Mouse (Mus musculus): Measurements from ENCODE around the gene Prkn. TPM values are rescaled to one million over a fixed set of nuclear protein-coding genes. Genes with fewer than 3 reads are reported as not detected.

Gene Prkn
- polyA plus RNA-seq, 1 experiment from 2014 or later, result 1.00 TPM

DNA sequence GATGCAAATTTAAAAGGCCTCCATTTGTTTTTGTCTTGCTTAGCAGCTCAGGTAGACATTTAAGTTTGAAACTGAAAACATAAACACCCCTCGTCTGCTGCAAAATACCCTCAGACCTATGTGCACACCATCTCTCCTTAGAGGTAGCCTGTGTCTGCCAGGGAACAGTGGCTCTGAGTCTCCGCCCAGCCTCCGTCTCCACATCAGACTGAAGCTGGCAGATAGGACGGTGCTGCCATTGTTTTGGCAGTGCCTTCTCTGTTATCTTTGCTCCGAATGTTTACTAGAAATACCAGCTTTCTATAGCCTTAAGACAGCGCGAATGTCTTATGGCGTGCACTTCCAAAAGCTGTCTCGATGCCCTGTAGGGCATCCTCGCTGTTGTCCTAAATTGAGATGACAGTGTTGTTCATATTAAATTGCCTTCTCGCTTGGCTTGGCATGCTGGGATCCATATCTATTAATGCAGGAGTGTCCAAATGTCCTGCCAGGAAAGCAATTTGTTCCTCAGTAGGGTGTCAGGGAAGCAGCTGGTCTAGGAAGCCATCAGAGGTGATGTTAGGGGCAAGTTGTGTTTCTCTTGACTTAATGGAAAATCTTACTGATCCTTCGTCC, 1047.5 kb downstream of the Prkn start:
- Histone ChIP-seq H3K4me2 (ENCODE audit: low read depth, low read length) (no peak overlapping the region), H3K4me1 (ENCODE audit: insufficient read depth) (no peaks in the 10 kb centered on the region), H3K36me3 (replicated peaks; ENCODE audit: insufficient read depth, low read length) (no peaks in the 10 kb centered on the region), H3K9me3 (ENCODE audit: low read length) (no peaks in the 10 kb centered on the region), H3K4me3 (ENCODE audit: low read depth, low read length) (no peak overlapping the region), H3K27ac (ENCODE audit: low read depth) (no peak overlapping the region), H3K9ac (replicated peaks) (no peak overlapping the region), H3K27me3 (ENCODE audit: insufficient read depth, low read length) (no peaks in the 10 kb centered on the region)
- ATAC-seq, result no peak
- TF ChIP-seq EP300 (IDR thresholded peaks at IDR 0.05; ENCODE audit: low read depth), result no peak
- TF ChIP-seq CTCF (IDR thresholded peaks at IDR 0.05; ENCODE audit: low read depth), result no peak
- WGBS (ENCODE audit: insufficient replicate concordance), result 74% methylated on average over 12 of the region's 12 CpGs
- no peak for DNase-seq

DNA sequence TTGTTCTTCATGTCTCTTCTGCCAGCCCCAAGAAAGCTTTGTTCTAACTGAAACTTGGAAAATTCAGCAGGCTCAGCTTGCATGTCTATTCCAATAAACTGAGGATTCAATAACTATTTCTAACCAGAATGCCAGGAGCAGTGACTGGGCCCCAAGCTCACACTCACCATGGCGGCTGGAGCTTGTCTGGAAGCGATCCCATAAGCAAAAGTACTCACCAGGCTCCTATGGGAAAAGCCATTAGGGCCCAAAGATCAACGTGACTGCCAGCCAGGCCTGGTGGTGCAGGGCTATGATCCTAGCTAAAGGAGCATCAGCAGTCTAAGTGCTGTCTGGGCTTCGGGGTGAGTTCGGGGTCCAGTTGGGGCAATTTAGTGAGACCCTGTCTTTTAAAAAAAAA, 1048.6 kb downstream of the Prkn start:
- H3K9me3 ChIP-seq (ENCODE audit: low read length), result no peaks in the 10 kb centered on the region
- H3K4me2 ChIP-seq (ENCODE audit: low read depth, low read length), result no peak overlapping the region
- TF ChIP-seq EP300 (IDR thresholded peaks at IDR 0.05; ENCODE audit: low read depth) (no peak), CTCF (IDR thresholded peaks at IDR 0.05; ENCODE audit: low read depth) (no peak)
- no peak overlapping the region for H3K4me3 ChIP-seq (ENCODE audit: low read depth, low read length)
- H3K9ac ChIP-seq (replicated peaks), result no peak overlapping the region
- DNase-seq (no peak), ATAC-seq (no peak)
- 70% methylated on average over 5 of the region's 5 CpGs for WGBS (ENCODE audit: insufficient replicate concordance)
- H3K27me3 ChIP-seq (ENCODE audit: insufficient read depth, low read length), result no peaks in the 10 kb centered on the region
- H3K36me3 ChIP-seq (replicated peaks; ENCODE audit: insufficient read depth, low read length), result no peaks in the 10 kb centered on the region
- no peaks in the 10 kb centered on the region for H3K4me1 ChIP-seq (ENCODE audit: insufficient read depth)
- no peak overlapping the region for H3K27ac ChIP-seq (ENCODE audit: low read depth)

DNA sequence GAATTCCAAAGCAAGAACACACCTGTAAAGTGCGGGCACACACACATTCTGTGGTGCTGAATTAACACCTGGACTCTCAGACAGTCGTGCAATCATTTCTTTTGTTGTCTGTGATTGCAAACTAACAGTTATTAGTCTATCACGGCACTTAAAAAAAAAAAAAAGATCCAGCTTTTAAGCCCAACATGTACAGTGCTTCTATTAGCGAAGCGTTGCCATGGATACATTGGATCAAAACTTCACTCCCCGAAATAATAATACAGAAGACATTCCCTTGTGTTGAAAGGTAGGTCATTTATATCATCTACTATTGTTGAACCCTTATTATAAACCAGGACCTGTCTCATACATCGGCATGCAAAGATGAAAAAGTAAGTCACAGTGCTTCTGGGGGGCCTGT, 1060.1 kb downstream of the Prkn start:
- Histone ChIP-seq H3K4me1 (ENCODE audit: insufficient read depth) (no peaks in the 10 kb centered on the region), H3K36me3 (replicated peaks; ENCODE audit: insufficient read depth, low read length) (no peaks in the 10 kb centered on the region), H3K9me3 (ENCODE audit: low read length) (no peaks in the 10 kb centered on the region), H3K27ac (ENCODE audit: low read depth) (no peak overlapping the region), H3K9ac (replicated peaks) (no peak overlapping the region), H3K4me2 (ENCODE audit: low read depth, low read length) (no peak overlapping the region), H3K4me3 (ENCODE audit: low read depth, low read length) (no peak overlapping the region), H3K27me3 (ENCODE audit: insufficient read depth, low read length) (no peaks in the 10 kb centered on the region)
- no peak for ATAC-seq
- 76% methylated on average over 7 of the region's 7 CpGs for WGBS (ENCODE audit: insufficient replicate concordance)
- no peak for DNase-seq
- TF ChIP-seq CTCF (IDR thresholded peaks at IDR 0.05; ENCODE audit: low read depth) (no peak), EP300 (IDR thresholded peaks at IDR 0.05; ENCODE audit: low read depth) (no peak)

DNA sequence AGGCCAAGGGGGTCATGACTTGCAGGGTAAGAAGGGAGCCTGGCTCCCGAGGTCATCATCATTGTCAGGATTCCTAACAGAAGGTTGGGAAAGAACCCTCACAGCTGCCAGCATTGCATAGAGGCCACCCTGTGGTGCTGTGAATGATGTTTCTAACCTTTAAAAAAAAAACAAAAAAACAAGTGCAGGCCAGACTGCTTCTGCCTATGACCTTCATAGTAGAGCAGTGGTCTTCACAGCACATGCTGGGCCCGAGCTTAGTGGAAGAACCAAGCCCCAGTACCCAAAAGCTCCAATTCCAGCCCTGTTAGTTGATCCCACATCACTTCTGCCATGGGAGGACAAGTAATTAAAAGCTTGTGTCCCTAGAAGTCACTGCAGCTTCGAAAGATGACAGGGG, 1061.5 kb downstream of the Prkn start:
- no peak overlapping the region for H3K4me3 ChIP-seq (ENCODE audit: low read depth, low read length)
- H3K27ac ChIP-seq (ENCODE audit: low read depth), result no peak overlapping the region
- no peak overlapping the region for H3K4me2 ChIP-seq (ENCODE audit: low read depth, low read length)
- no peak for ATAC-seq
- H3K27me3 ChIP-seq (ENCODE audit: insufficient read depth, low read length), result no peaks in the 10 kb centered on the region
- no peaks in the 10 kb centered on the region for H3K9me3 ChIP-seq (ENCODE audit: low read length)
- DNase-seq, result no peak
- 62% methylated on average over 3 of the region's 3 CpGs for WGBS (ENCODE audit: insufficient replicate concordance)
- H3K4me1 ChIP-seq (ENCODE audit: insufficient read depth), result no peaks in the 10 kb centered on the region
- no peak overlapping the region for H3K9ac ChIP-seq (replicated peaks)
- TF ChIP-seq CTCF (IDR thresholded peaks at IDR 0.05; ENCODE audit: low read depth), result no peak
- TF ChIP-seq EP300 (IDR thresholded peaks at IDR 0.05; ENCODE audit: low read depth), result no peak
- no peaks in the 10 kb centered on the region for H3K36me3 ChIP-seq (replicated peaks; ENCODE audit: insufficient read depth, low read length)

DNA sequence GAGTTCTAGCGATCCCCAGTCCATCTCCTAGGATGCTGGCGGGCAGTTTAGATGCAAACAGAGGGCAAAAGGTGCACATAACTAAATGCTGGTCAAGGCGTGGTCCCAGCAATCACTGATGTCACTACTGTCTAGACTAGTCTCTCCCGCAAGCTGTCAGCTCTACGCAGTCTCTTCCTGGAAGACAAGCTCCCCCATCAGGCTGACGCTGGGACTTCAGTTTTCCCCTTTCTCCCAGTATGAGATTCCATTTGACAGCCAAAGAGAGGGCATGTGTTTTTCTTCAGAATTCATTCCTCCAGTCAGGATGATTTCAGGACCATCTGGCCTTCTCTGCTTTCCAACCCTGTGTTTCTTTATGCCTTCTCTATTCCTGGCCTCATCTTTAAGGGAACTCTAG, 1062.8 kb downstream of the Prkn start:
- peak; percentile 19 for DNase-seq

DNA sequence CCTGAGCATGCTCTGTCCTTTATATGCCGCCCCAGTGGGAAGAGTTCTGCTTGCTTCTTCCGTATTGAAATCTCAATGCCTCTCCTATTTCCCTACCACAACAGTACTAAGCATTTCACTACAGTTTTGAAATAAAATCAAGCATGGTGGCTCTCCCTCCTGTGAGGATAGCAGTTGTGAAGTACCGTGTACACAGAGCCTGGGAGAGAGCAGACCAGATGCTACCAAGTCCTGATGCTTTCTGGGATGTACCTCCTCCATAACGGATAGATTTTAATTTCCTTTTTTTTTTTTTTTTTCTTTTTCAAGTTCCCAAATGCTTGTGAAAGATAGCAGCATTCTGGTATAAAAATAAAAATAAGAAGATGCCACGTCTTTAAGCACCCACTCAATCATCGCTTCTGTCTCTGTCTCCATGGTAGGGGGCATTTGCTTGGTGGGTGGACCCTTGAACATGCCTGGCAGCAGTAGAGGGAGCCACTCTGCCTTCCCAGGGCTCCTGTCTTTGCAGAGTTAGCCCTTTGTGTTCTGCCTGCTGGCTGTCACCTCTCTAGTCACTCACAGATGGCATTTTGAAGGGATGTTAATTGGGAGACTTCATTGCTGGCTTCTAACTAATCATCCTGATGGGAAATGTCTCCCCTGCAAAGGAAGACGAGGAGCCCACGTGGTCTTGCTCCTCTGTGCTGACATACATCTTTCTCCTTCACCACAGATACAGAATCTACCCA, 1070.6 kb downstream of the Prkn start:
- no peaks in the 10 kb centered on the region for H3K4me1 ChIP-seq (ENCODE audit: insufficient read depth)
- 58% methylated on average over 8 of the region's 8 CpGs for WGBS (ENCODE audit: insufficient replicate concordance)
- TF ChIP-seq EP300 (IDR thresholded peaks at IDR 0.05; ENCODE audit: low read depth) (no peak), CTCF (IDR thresholded peaks at IDR 0.05; ENCODE audit: low read depth) (no peak)
- peaks cover 16% of the 10 kb centered on the region for H3K27me3 ChIP-seq (ENCODE audit: insufficient read depth, low read length)
- H3K4me3 ChIP-seq (ENCODE audit: low read depth, low read length), result no peak overlapping the region
- H3K27ac ChIP-seq (ENCODE audit: low read depth), result no peak overlapping the region
- no peak overlapping the region for H3K9ac ChIP-seq (replicated peaks)
- H3K36me3 ChIP-seq (replicated peaks; ENCODE audit: insufficient read depth, low read length), result no peaks in the 10 kb centered on the region
- DNase-seq (no peak), ATAC-seq (no peak)
- H3K4me2 ChIP-seq (ENCODE audit: low read depth, low read length), result no peak overlapping the region
- no peaks in the 10 kb centered on the region for H3K9me3 ChIP-seq (ENCODE audit: low read length)

More for the DNA sequence above, 1062.8 kb downstream of the Prkn start:
- Histone ChIP-seq H3K4me3 (ENCODE audit: low read depth, low read length) (no peak overlapping the region), H3K9me3 (ENCODE audit: low read length) (no peaks in the 10 kb centered on the region), H3K4me2 (ENCODE audit: low read depth, low read length) (no peak overlapping the region), H3K36me3 (replicated peaks; ENCODE audit: insufficient read depth, low read length) (no peaks in the 10 kb centered on the region), H3K4me1 (ENCODE audit: insufficient read depth) (no peaks in the 10 kb centered on the region), H3K27ac (ENCODE audit: low read depth) (no peak overlapping the region), H3K27me3 (ENCODE audit: insufficient read depth, low read length) (no peaks in the 10 kb centered on the region), H3K9ac (replicated peaks) (no peak overlapping the region)
- 45% methylated on average over 6 of the region's 6 CpGs for WGBS (ENCODE audit: insufficient replicate concordance)
- ATAC-seq, result no peak
- TF ChIP-seq EP300 (IDR thresholded peaks at IDR 0.05; ENCODE audit: low read depth), result no peak
- peak; percentile 38 for TF ChIP-seq CTCF (IDR thresholded peaks at IDR 0.05; ENCODE audit: low read depth)
